Mouse (Mus musculus): ENCODE measurements around the gene Trabd2b.
A peak's percentile ranks its signal among the peaks of the same experiment; 100 is the strongest.

The Trabd2b gene

DNA sequence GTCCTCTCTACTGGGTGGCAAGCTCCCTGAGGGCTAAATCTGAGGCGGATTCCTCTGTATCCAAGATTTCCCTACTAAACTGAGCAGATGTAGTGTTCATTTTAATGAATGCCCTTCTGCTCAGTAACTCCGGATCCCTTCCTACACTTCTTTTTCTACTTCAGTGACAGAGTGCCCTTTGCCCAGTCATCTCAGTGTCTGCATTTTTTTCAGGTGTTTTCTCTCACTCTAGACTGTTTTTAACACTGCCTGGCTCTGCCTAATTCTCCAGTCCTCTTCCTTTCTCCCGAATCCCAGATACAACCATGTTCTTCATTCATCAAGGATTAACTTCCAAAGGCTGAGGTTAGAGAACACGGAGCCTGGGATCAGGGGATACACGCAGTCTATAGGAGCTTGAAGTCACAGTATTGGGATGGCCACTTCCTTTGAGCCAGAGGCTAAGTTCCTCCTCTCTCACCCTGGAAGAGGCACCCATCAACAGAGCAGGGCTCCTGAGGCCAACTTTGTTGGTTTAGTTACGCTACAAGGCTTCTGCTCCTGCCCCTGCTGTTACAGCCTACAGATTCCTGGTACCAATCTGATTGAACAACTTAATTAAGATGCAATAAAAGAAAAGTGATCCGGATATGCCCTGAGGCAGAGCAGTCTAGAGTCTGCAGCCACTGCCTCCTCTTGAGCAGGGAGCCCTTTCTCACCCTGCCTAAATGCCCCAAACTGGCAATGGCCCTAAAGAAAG lies 4.4 kb upstream of the Trabd2b start:
- no peak for DNase-seq

- DNase-seq, result peak; percentile 79
These were observed 706 bp upstream of the Trabd2b start for GRCm38 (mm10) chr4:114405682-114406354.

DNA sequence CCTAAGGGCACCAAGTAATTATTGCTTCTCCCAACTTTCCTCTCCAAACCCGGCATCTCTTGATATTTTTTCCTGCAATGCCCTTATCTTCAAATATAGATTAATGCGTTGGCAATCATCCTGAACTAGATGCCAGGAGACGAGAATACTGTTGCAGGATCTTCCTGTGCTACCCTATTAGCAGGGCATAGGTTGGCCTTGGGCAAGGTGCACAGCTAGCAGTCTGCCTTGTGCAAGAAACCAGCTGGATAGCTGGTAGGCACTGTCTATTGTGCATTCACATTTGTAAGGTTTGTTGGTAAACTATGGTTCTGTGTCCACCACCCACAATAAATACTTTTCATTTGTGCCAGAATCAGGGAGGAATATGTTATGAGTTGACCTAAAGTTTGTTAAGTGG lies 992 bp downstream of the Trabd2b start:
- no peak for DNase-seq

DNA sequence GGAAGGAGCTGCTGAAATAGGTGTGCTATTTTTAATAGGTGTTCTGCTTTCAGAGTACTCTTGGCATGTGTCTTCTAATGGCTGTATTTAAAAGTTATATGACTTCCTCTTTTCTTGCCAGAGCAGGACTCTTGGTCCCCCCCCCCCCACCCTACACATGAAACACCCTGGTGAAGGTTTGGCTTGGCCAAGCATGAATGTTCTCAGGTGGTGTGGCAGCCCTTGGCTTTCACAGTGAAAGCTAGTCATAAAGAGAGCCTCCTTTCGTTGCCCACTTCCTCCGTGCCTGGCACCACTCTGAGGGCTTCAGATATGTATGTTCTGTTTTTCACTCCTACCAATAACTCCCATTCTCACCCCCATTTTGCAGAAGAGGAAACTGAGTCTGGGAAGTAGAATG lies 1.8 kb downstream of the Trabd2b start:
- no peak for DNase-seq

DNA sequence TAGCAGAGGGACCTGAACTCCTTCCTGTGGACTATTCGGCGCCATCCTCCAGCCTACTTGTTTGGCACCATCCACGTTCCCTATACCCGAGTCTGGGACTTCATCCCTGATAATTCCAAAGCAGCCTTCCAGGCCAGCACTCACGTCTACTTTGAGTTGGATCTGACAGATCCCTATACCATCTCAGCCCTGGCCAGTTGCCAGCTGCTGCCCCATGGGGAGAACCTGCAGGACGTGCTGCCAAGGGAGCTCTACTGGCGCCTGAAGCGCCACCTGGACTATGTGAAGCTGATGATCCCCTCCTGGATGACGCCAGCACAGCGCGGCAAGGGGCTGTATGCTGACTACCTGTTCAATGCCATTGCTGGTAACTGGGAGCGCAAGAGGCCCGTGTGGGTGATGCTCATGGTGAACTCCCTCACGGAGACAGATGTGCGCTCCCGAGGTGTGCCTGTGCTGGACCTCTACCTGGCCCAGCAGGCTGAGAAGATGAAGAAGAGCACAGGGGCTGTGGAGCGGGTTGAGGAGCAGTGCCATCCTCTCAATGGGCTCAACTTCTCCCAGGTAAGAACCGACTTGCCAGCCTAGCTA lies 2.5 kb downstream of the Trabd2b start:
- DNase-seq, result no peak

- no peak for DNase-seq
These were observed 3.0 kb downstream of the Trabd2b start for GRCm38 (mm10) chr4:114409511-114409910.

DNA sequence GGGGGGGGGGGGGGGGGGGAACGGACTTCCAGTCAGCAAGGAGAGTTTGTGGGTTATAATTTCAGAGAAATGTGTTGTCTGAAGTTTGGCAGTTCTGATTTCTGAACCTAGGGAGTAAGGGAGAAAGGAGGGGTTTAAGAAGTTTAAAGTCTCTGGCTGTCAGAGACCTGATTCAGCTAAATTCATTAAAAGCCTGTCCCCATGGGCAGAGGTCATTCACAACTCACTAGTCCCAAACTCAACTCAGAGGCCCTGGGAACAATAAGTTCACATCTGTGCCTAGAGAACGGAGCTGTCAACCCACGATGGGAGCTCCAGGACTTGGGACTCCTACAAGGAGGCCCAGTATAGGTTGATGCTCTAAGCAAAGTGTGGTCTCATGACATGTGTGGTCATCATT lies 3.5 kb downstream of the Trabd2b start:
- DNase-seq, result no peak

GRCm38 (mm10) chr4:114410443-114410842 lies 3.9 kb downstream of the Trabd2b start:
- no peak for DNase-seq

- DNase-seq, result no peak
These were observed 4.6 kb downstream of the Trabd2b start for GRCm38 (mm10) chr4:114410958-114411661.

- no peak for DNase-seq
These were observed 5.4 kb downstream of the Trabd2b start for GRCm38 (mm10) chr4:114411846-114412390.

GRCm38 (mm10) chr4:114415925-114416645 lies 9.6 kb downstream of the Trabd2b start:
- no peak for DNase-seq

- DNase-seq, result no peak
These were observed 13.6 kb downstream of the Trabd2b start for GRCm38 (mm10) chr4:114420154-114420553.

DNA sequence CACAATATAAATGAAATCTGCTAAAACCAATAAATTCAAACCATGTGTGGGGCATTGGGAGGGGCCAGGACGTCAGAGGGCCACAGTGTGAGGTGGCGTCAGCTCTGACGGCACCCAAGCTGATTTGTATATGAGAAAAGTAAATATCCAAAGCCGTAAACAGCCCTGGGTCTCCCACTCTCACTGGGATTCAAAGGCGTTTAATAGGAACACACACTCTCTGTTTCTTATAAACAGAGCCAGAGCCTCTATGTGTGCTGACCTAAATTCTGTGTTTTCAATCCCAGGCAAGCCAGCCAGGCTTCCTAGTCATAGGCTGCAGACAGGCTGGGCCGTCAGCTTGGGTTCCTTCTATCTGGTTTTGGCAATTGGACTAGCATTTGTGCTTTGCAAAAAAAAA lies 16.6 kb downstream of the Trabd2b start:
- DNase-seq, result no peak

DNA sequence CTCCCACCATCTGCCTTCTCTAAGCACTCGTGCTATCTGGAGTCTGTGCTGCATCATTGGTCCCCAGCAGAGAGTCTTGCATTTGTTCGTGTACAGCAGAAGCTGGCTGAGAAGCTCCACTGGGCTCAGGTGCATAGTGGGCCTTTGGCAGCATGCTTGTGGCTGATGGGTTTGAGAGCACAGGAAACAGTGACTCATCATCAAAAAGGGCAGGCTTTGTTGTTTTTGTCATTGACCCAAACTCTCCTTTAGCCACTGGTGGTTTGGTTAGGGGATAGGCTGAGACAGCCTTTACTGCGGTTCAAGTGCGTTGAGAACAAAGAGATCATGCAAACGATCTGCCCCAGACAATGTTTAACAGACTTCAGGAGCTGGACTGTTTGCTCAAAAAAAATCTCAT lies 19.3 kb downstream of the Trabd2b start:
- DNase-seq, result no peak

DNA sequence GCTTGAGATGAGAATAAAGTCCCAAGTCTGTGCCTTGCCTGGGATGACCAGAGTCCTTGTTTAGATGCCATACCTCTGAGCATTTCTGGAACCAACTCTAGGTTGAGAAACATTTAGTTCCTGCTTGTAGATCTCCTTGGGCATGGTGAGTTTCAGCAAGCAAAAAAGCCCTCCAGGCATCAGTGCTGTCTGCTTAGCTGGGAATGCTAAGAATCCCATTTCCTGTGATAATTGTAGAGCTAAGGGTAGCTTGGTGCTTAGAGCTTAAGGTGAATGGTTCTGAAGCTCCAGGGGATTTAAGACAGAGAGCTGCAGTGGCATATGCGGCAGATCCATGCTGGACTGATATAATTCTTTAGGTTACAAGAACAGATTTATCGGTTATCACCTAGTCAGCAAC lies 26.2 kb downstream of the Trabd2b start:
- no peak for DNase-seq

- DNase-seq, result no peak
These were observed 26.9 kb downstream of the Trabd2b start for GRCm38 (mm10) chr4:114433440-114433839.

DNA sequence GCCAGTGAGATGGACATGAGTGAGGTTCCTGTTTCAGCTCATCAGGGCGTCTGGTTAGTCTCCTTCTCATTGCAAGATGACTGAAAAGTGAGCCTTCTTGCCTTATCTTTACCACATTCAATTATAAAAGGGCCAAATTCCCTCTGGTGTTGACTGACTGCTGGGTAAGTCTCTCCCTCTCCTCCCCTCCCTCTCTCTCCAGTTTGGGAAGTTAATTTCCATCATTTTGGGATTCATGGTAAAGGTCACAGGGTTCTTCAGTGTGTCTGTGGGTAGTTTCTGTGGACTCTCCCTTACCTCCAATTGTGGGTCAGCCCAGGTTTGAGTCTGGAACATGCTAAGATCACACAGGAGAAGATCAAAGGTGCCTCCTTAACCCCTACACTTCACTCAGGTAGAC lies 28.2 kb downstream of the Trabd2b start:
- DNase-seq, result no peak

DNA sequence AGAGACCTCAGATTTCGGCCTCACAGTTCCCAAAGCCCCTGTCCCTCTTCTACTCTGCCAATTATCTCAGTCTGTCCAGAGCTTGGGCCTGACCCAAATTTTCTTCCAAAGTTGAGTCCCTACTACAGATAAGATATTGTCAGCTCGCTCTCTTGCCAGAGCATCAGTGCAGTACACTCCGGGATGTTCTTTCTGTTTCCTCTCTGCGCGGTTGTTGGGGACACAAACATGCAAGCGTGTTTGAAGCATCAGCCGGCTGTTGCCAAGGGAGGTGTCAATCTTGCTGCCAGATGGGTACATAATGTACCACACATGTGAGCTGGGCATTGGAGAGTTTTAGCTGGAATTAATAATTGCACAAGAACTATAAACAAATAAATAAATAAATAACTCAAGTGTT lies 28.9 kb downstream of the Trabd2b start:
- no peak for DNase-seq

GRCm38 (mm10) chr4:114438764-114439163 lies 32.2 kb downstream of the Trabd2b start:
- DNase-seq, result no peak

- no peak for DNase-seq
These were observed 35.7 kb downstream of the Trabd2b start for GRCm38 (mm10) chr4:114442186-114442585.

- DNase-seq, result no peak
These were observed 36.1 kb downstream of the Trabd2b start for GRCm38 (mm10) chr4:114442661-114443060.

- DNase-seq, result no peak
These were observed 42.0 kb downstream of the Trabd2b start for GRCm38 (mm10) chr4:114448393-114449052.

All from liver (tissue).